Mouse (Mus musculus): ENCODE measurements around the gene Coa7. TPM values are rescaled to one million over a fixed set of nuclear protein-coding genes. Genes with fewer than 3 reads are reported as not detected.
"Not testable (repeated sequence)": the region's sequence is repeated elsewhere in the genome, so short reads cannot be mapped to it uniquely, and the experiment has no call there.

The Coa7 gene
- polyA plus RNA-seq, 1 experiment from 2014 or later: 42.6 TPM

GRCm38 (mm10) chr4:108347111-108347510 lies 19.2 kb downstream of the Coa7 start:
- 84% methylated on average over 5 of the region's 5 CpGs for WGBS
- no peak overlapping the region for H3K27ac ChIP-seq (replicated peaks)
- H3K4me3 ChIP-seq (replicated peaks): no peak overlapping the region
- H3K9ac ChIP-seq (replicated peaks): no peak overlapping the region
- H3K27me3 ChIP-seq (replicated peaks): no peaks in the 10 kb centered on the region
- no peak overlapping the region for H3K4me2 ChIP-seq
- no peaks in the 10 kb centered on the region for H3K36me3 ChIP-seq
- peaks cover 18% of the 10 kb centered on the region; the same call in 1 of the 2 replicates for H3K4me1 ChIP-seq
- H3K9me3 ChIP-seq (replicated peaks): no peaks in the 10 kb centered on the region
- no peak for ATAC-seq (ENCODE audit: low FRiP score)

GRCm38 (mm10) chr4:108348256-108348875 lies 20.4 kb downstream of the Coa7 start:
- no peak overlapping the region for H3K4me3 ChIP-seq (replicated peaks)
- WGBS: 78% methylated on average over 5 of the region's 5 CpGs
- H3K36me3 ChIP-seq: no peaks in the 10 kb centered on the region
- no peaks in the 10 kb centered on the region for H3K27me3 ChIP-seq (replicated peaks)
- peaks cover 18% of the 10 kb centered on the region; the same call in 1 of the 2 replicates for H3K4me1 ChIP-seq
- ATAC-seq (ENCODE audit: low FRiP score): no peak
- no peak overlapping the region for H3K9ac ChIP-seq (replicated peaks)
- no peaks in the 10 kb centered on the region for H3K9me3 ChIP-seq (replicated peaks)
- H3K27ac ChIP-seq (replicated peaks): no peak overlapping the region
- no peak overlapping the region for H3K4me2 ChIP-seq

DNA sequence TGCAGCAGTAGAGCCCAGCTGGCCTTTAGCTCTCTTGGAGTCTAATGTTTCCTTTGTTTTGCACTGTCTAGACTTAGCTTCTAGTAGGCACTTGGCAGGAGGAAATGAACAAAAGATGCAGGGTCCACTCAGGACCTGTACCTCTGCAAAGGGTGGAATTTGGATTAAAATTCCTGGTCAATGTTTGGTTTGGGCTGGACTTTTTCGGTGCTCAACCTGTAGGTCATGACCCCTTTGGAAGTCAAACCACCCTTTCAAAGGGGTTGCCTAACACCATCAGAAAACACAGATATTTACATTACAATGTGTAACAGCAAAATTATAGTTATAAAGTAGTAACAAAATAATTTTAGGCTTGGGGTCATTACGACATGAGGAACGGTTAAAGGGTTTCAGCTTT lies 21.1 kb downstream of the Coa7 start:
- WGBS: 79% methylated on average over 3 of the region's 3 CpGs
- H3K9ac ChIP-seq (replicated peaks): no peak overlapping the region
- no peak overlapping the region for H3K4me2 ChIP-seq
- H3K9me3 ChIP-seq (replicated peaks): no peaks in the 10 kb centered on the region
- no peak overlapping the region for H3K27ac ChIP-seq (replicated peaks)
- no peaks in the 10 kb centered on the region for H3K36me3 ChIP-seq
- peaks cover 18% of the 10 kb centered on the region; the same call in 1 of the 2 replicates for H3K4me1 ChIP-seq
- H3K4me3 ChIP-seq (replicated peaks): no peak overlapping the region
- H3K27me3 ChIP-seq (replicated peaks): no peaks in the 10 kb centered on the region
- ATAC-seq (ENCODE audit: low FRiP score): no peak

GRCm38 (mm10) chr4:108349836-108350547 lies 22.1 kb downstream of the Coa7 start:
- WGBS: 30% methylated on average over 8 of the region's 8 CpGs
- Histone ChIP-seq H3K4me1 (peaks cover 15% of the 10 kb centered on the region; the same call in 1 of the 2 replicates), H3K4me2 (no peak overlapping the region), H3K9ac (replicated peaks) (no peak overlapping the region), H3K4me3 (replicated peaks) (no peak overlapping the region), H3K36me3 (no peaks in the 10 kb centered on the region), H3K27me3 (replicated peaks) (no peaks in the 10 kb centered on the region), H3K27ac (replicated peaks) (no peak overlapping the region), H3K9me3 (replicated peaks) (no peaks in the 10 kb centered on the region)
- no peak for ATAC-seq (ENCODE audit: low FRiP score)

DNA sequence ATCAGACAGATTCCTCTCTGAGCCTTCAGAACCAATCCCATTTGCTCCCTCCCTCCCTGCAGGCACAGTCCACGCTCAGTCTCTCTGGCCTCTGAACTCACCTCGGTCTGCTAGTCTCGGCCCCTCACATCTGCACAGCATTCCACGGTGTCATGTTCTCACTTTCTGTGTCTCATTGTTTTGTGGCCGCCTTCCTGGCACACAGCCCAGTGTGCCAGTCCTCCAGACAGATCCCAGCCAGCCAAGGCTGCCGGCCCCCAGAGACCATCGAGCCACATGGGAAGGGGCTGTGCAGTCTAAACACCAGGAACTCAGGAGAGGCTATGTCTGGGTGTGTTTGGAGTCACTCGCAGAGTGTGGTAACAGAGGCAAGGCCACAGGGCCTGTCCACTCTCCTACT lies 22.9 kb downstream of the Coa7 start:
- H3K4me2 ChIP-seq: no peak overlapping the region

GRCm38 (mm10) chr4:108353591-108353990 lies 25.7 kb downstream of the Coa7 start:
- not testable (repeated sequence) for H3K9ac ChIP-seq (replicated peaks); H3K27ac ChIP-seq (replicated peaks); ATAC-seq (ENCODE audit: low FRiP score); H3K4me2 ChIP-seq; H3K4me3 ChIP-seq (replicated peaks); H3K9me3 ChIP-seq (replicated peaks); H3K36me3 ChIP-seq; H3K27me3 ChIP-seq (replicated peaks)
- peaks cover 21% of the 10 kb centered on the region for H3K4me1 ChIP-seq

More for the DNA sequence above, 22.9 kb downstream of the Coa7 start:
- no peaks in the 10 kb centered on the region for H3K9me3 ChIP-seq (replicated peaks)
- WGBS: 15% methylated on average over 8 of the region's 8 CpGs
- no peak overlapping the region for H3K9ac ChIP-seq (replicated peaks)
- no peak overlapping the region; the same call in 1 of the 2 replicates for H3K27ac ChIP-seq (replicated peaks)
- H3K4me3 ChIP-seq (replicated peaks): no peak overlapping the region
- peaks cover 15% of the 10 kb centered on the region; the same call in 1 of the 2 replicates for H3K4me1 ChIP-seq
- no peaks in the 10 kb centered on the region for H3K36me3 ChIP-seq
- ATAC-seq (ENCODE audit: low FRiP score): peak; percentile 50; the same call in 1 of the 2 replicates
- H3K27me3 ChIP-seq (replicated peaks): no peaks in the 10 kb centered on the region

GRCm38 (mm10) chr4:108357458-108357857 lies 29.5 kb downstream of the Coa7 start:
- H3K4me1 ChIP-seq: peaks cover 38% of the 10 kb centered on the region
- no peaks in the 10 kb centered on the region for H3K27me3 ChIP-seq (replicated peaks)
- H3K4me2 ChIP-seq: no peak overlapping the region
- no peaks in the 10 kb centered on the region for H3K36me3 ChIP-seq
- H3K27ac ChIP-seq (replicated peaks): no peak overlapping the region
- no peak overlapping the region for H3K9ac ChIP-seq (replicated peaks)
- no peaks in the 10 kb centered on the region for H3K9me3 ChIP-seq (replicated peaks)
- 97% methylated on average over 8 of the region's 8 CpGs for WGBS
- H3K4me3 ChIP-seq (replicated peaks): no peak overlapping the region
- ATAC-seq (ENCODE audit: low FRiP score): no peak

DNA sequence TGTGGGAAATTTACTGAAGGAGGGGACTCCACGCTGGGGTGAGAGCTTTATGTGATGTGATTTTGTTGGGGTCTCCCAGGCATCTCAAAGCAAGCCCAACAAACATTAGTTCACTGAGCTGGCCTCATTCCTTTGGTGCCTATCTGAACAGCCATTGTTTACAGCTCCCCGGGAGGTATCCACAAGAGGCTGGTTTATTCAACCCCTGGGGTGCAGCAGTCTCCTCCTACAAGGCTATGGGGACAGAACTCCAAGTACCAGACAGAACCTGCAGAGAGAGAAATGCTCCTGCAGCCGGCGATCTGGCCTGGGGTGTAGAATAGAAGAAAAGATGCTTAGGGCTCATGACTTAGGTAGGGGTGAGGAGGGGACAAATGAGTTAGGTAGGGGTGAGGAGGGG lies 30.6 kb downstream of the Coa7 start:
- H3K4me2 ChIP-seq: no peak overlapping the region
- peaks cover 48% of the 10 kb centered on the region for H3K4me1 ChIP-seq
- H3K9me3 ChIP-seq (replicated peaks): no peaks in the 10 kb centered on the region
- H3K9ac ChIP-seq (replicated peaks): no peak overlapping the region
- no peaks in the 10 kb centered on the region for H3K27me3 ChIP-seq (replicated peaks)
- H3K27ac ChIP-seq (replicated peaks): no peak overlapping the region
- no peaks in the 10 kb centered on the region for H3K36me3 ChIP-seq
- no peak overlapping the region for H3K4me3 ChIP-seq (replicated peaks)
- 16% methylated on average over 4 of the region's 4 CpGs for WGBS
- ATAC-seq (ENCODE audit: low FRiP score): no peak

GRCm38 (mm10) chr4:108360136-108361055 lies 32.5 kb downstream of the Coa7 start:
- Histone ChIP-seq H3K36me3 (no peaks in the 10 kb centered on the region), H3K27ac (replicated peaks) (peak overlapping the region; percentile 86), H3K4me3 (replicated peaks) (peak overlapping the region; percentile 12), H3K9me3 (replicated peaks) (no peaks in the 10 kb centered on the region), H3K27me3 (replicated peaks) (no peaks in the 10 kb centered on the region), H3K4me2 (peak overlapping the region; percentile 51), H3K9ac (replicated peaks) (0 out of 2 replicates have a peak overlapping the region, but pooled peaks have one; percentile 11), H3K4me1 (peaks cover 53% of the 10 kb centered on the region)
- ATAC-seq (ENCODE audit: low FRiP score): peak; percentile 91
- 6% methylated on average over 28 of the region's 28 CpGs for WGBS

- 5% methylated on average over 18 of the region's 18 CpGs for WGBS
- Histone ChIP-seq H3K9me3 (replicated peaks) (no peaks in the 10 kb centered on the region), H3K4me1 (peaks cover 53% of the 10 kb centered on the region), H3K36me3 (no peaks in the 10 kb centered on the region), H3K4me3 (replicated peaks) (no peak overlapping the region), H3K27me3 (replicated peaks) (no peaks in the 10 kb centered on the region), H3K4me2 (peak overlapping the region; percentile 36), H3K27ac (replicated peaks) (peak overlapping the region; percentile 61), H3K9ac (replicated peaks) (peak overlapping the region; percentile 20; the same call in 1 of the 2 replicates)
- ATAC-seq (ENCODE audit: low FRiP score): no peak
Measured at GRCm38 (mm10) chr4:108362321-108363261, 34.7 kb downstream of the Coa7 start.

Measured in neural tube, embryonic 15.5 days (tissue).